Mouse (Mus musculus) 3T3-L1 (cell line): ENCODE measurements around the gene Bnip3.

Source experiments
- DNase-seq: peaks from one replicate; pipeline ENCODE4 v3.0.0-alpha.2; 2015; ENCODE audit warnings: low read depth, low spot score

The Bnip3 gene

GRCm38 (mm10) chr7:138845544-138846391, 63.6 kb downstream of the Bnip3 start, which contains the start of the genes Ppp2r2d and Mapk1ip1:
Ppp2r2d (plus strand) TSS chr7:138846079.
Mapk1ip1 (minus strand) TSS chr7:138846273.
- DNase-seq = peak; percentile 92

GRCm38 (mm10) chr7:138845111-138845510, 64.2 kb downstream of the Bnip3 start:
- DNase-seq = no peak

- DNase-seq = no peak
Observed at GRCm38 (mm10) chr7:138843421-138843820, 65.9 kb downstream of the Bnip3 start.

- DNase-seq = no peak
Observed at GRCm38 (mm10) chr7:138841436-138842151, 67.7 kb downstream of the Bnip3 start.
